Mouse (Mus musculus): ENCODE data around the gene Spag5. TPM values are rescaled to one million over a fixed set of nuclear protein-coding genes. Genes with fewer than 3 reads are reported as not detected.
"Not testable (repeated sequence)": the region's sequence is repeated elsewhere in the genome, so short reads cannot be mapped to it uniquely, and the experiment has no call there.

Spag5 gene
- polyA plus RNA-seq (2012; rRNA removed), result 29.6 and 35.1 TPM in 2 replicates

GRCm38 (mm10) chr11:78301357-78302084 lies at the start of gene Spag5:
Gene Spag5 (plus strand): TSS chr11:78301529.
- Histone ChIP-seq H3K27ac (ENCODE audit: insufficient read depth, low read length) (no peak within 1 kb of the TSS), H3K4me3 (ENCODE audit: insufficient read depth, low read length) (peak within 1 kb of the TSS; percentile 3), H3K4me1 (ENCODE audit: control insufficient read depth, insufficient read depth, low read length) (no peaks in the 10 kb centered on the region)
- TF ChIP-seq POLR2A (IDR thresholded peaks at IDR 0.05; ENCODE audit: extremely low read depth, insufficient read depth, low read length) (peak; percentile 63; the same call in 1 of the 2 replicates), CTCF (IDR thresholded peaks at IDR 0.05; ENCODE audit: extremely low read depth, insufficient read depth, low read length) (no peak)

GRCm38 (mm10) chr11:78256618-78257017 lies 44.7 kb upstream of the Spag5 start:
- Histone ChIP-seq H3K4me3 (ENCODE audit: insufficient read depth, low read length) (no peak overlapping the region), H3K27ac (ENCODE audit: insufficient read depth, low read length) (no peak overlapping the region), H3K4me1 (ENCODE audit: control insufficient read depth, insufficient read depth, low read length) (no peaks in the 10 kb centered on the region)
- TF ChIP-seq CTCF (IDR thresholded peaks at IDR 0.05; ENCODE audit: extremely low read depth, insufficient read depth, low read length) (no peak), POLR2A (IDR thresholded peaks at IDR 0.05; ENCODE audit: extremely low read depth, insufficient read depth, low read length) (no peak)

- H3K27ac ChIP-seq (ENCODE audit: insufficient read depth, low read length), result no peak overlapping the region
- H3K4me3 ChIP-seq (ENCODE audit: insufficient read depth, low read length), result peak overlapping the region; percentile 99
- no peak for TF ChIP-seq POLR2A (IDR thresholded peaks at IDR 0.05; ENCODE audit: extremely low read depth, insufficient read depth, low read length)
- no peak for TF ChIP-seq CTCF (IDR thresholded peaks at IDR 0.05; ENCODE audit: extremely low read depth, insufficient read depth, low read length)
- H3K4me1 ChIP-seq (ENCODE audit: control insufficient read depth, insufficient read depth, low read length), result peaks cover 5% of the 10 kb centered on the region; the same call in 1 of the 2 replicates
Observed at GRCm38 (mm10) chr11:78260489-78261258, 40.7 kb upstream of the Spag5 start.

- Histone ChIP-seq H3K27ac (ENCODE audit: insufficient read depth, low read length) (peak within 1 kb of the TSS; percentile 60), H3K4me3 (ENCODE audit: insufficient read depth, low read length) (peak within 1 kb of the TSS; percentile 99), H3K4me1 (ENCODE audit: control insufficient read depth, insufficient read depth, low read length) (peaks cover 5% of the 10 kb centered on the region; the same call in 1 of the 2 replicates)
- peak; percentile 47; the same call in 1 of the 2 replicates for TF ChIP-seq POLR2A (IDR thresholded peaks at IDR 0.05; ENCODE audit: extremely low read depth, insufficient read depth, low read length)
- no peak for TF ChIP-seq CTCF (IDR thresholded peaks at IDR 0.05; ENCODE audit: extremely low read depth, insufficient read depth, low read length)
Observed at GRCm38 (mm10) chr11:78261380-78262352, 39.7 kb upstream of the Spag5 start, which contains the start of gene 2610507B11Rik. Gene 2610507B11Rik (plus strand): TSS chr11:78261752.

- TF ChIP-seq CTCF (IDR thresholded peaks at IDR 0.05; ENCODE audit: extremely low read depth, insufficient read depth, low read length) (peak; percentile 50), POLR2A (IDR thresholded peaks at IDR 0.05; ENCODE audit: extremely low read depth, insufficient read depth, low read length) (no peak)
- Histone ChIP-seq H3K4me3 (ENCODE audit: insufficient read depth, low read length) (peak overlapping the region; percentile 99), H3K27ac (ENCODE audit: insufficient read depth, low read length) (no peak overlapping the region), H3K4me1 (ENCODE audit: control insufficient read depth, insufficient read depth, low read length) (peaks cover 5% of the 10 kb centered on the region; the same call in 1 of the 2 replicates)
Observed at GRCm38 (mm10) chr11:78262550-78262949, 38.8 kb upstream of the Spag5 start.

- TF ChIP-seq POLR2A (IDR thresholded peaks at IDR 0.05; ENCODE audit: extremely low read depth, insufficient read depth, low read length), result no peak
- no peak for TF ChIP-seq CTCF (IDR thresholded peaks at IDR 0.05; ENCODE audit: extremely low read depth, insufficient read depth, low read length)
- Histone ChIP-seq H3K4me3 (ENCODE audit: insufficient read depth, low read length) (no peak overlapping the region), H3K4me1 (ENCODE audit: control insufficient read depth, insufficient read depth, low read length) (peaks cover 5% of the 10 kb centered on the region; the same call in 1 of the 2 replicates), H3K27ac (ENCODE audit: insufficient read depth, low read length) (no peak overlapping the region)
Observed at GRCm38 (mm10) chr11:78265571-78265970, 35.8 kb upstream of the Spag5 start.

GRCm38 (mm10) chr11:78271986-78272385 lies 29.3 kb upstream of the Spag5 start:
- peaks cover 4% of the 10 kb centered on the region; the same call in 1 of the 2 replicates for H3K4me1 ChIP-seq (ENCODE audit: control insufficient read depth, insufficient read depth, low read length)
- TF ChIP-seq CTCF (IDR thresholded peaks at IDR 0.05; ENCODE audit: extremely low read depth, insufficient read depth, low read length) (no peak), POLR2A (IDR thresholded peaks at IDR 0.05; ENCODE audit: extremely low read depth, insufficient read depth, low read length) (no peak)
- no peak overlapping the region for H3K4me3 ChIP-seq (ENCODE audit: insufficient read depth, low read length)
- no peak overlapping the region for H3K27ac ChIP-seq (ENCODE audit: insufficient read depth, low read length)

- TF ChIP-seq POLR2A (IDR thresholded peaks at IDR 0.05; ENCODE audit: extremely low read depth, insufficient read depth, low read length) (no peak), CTCF (IDR thresholded peaks at IDR 0.05; ENCODE audit: extremely low read depth, insufficient read depth, low read length) (no peak)
- no peak overlapping the region for H3K4me3 ChIP-seq (ENCODE audit: insufficient read depth, low read length)
- H3K27ac ChIP-seq (ENCODE audit: insufficient read depth, low read length), result no peak overlapping the region
- H3K4me1 ChIP-seq (ENCODE audit: control insufficient read depth, insufficient read depth, low read length), result peaks cover 4% of the 10 kb centered on the region; the same call in 1 of the 2 replicates
Observed at GRCm38 (mm10) chr11:78275596-78275995, 25.7 kb upstream of the Spag5 start.

- not testable (repeated sequence) for H3K4me1 ChIP-seq (ENCODE audit: control insufficient read depth, insufficient read depth, low read length); H3K27ac ChIP-seq (ENCODE audit: insufficient read depth, low read length); H3K4me3 ChIP-seq (ENCODE audit: insufficient read depth, low read length)
Observed at GRCm38 (mm10) chr11:78276169-78276568, 25.2 kb upstream of the Spag5 start.

Data from cortical plate, adult 2 months (tissue).